Mouse (Mus musculus): Measurements from ENCODE around the gene Mab21l3. TPM values are rescaled to one million over a fixed set of nuclear protein-coding genes. Genes with fewer than 3 reads are reported as not detected.

The Mab21l3 gene
- polyA plus RNA-seq, 1 experiment from 2014 or later: 0.55 TPM

- peaks cover 2% of the 10 kb centered on the region; the same call in 1 of the 2 replicates for H3K4me1 ChIP-seq
- no peak overlapping the region for H3K9ac ChIP-seq
- no peak overlapping the region for H3K27ac ChIP-seq
- no peaks in the 10 kb centered on the region for H3K27me3 ChIP-seq
- no peaks in the 10 kb centered on the region for H3K9me3 ChIP-seq
- WGBS: 59% methylated on average over 10 of the region's 10 CpGs
- no peak overlapping the region for H3K4me3 ChIP-seq
- H3K4me2 ChIP-seq: no peak overlapping the region
- no peaks in the 10 kb centered on the region for H3K36me3 ChIP-seq
- peak; percentile 68; the same call in 1 of the 2 replicates for ATAC-seq (ENCODE audit: borderline replicate concordance, extremely low read depth, low FRiP score, low TSS enrichment)
These were observed 36.3 kb downstream of the Mab21l3 start for GRCm38 (mm10) chr3:101812341-101812962.

- H3K4me2 ChIP-seq: no peak overlapping the region
- 63% methylated on average over 4 of the region's 4 CpGs for WGBS
- H3K9ac ChIP-seq: no peak overlapping the region
- H3K27ac ChIP-seq: no peak overlapping the region
- ATAC-seq (ENCODE audit: borderline replicate concordance, extremely low read depth, low FRiP score, low TSS enrichment): no peak
- peaks cover 7% of the 10 kb centered on the region for H3K4me1 ChIP-seq
- peaks cover 3% of the 10 kb centered on the region; the same call in 1 of the 2 replicates for H3K27me3 ChIP-seq
- H3K36me3 ChIP-seq: no peaks in the 10 kb centered on the region
- H3K4me3 ChIP-seq: no peak overlapping the region
- H3K9me3 ChIP-seq: no peaks in the 10 kb centered on the region
These were observed 36.8 kb downstream of the Mab21l3 start for GRCm38 (mm10) chr3:101811931-101812330.

- ATAC-seq (ENCODE audit: borderline replicate concordance, extremely low read depth, low FRiP score, low TSS enrichment): no peak
- peaks cover 39% of the 10 kb centered on the region for H3K4me1 ChIP-seq
- no peak overlapping the region for H3K9ac ChIP-seq
- no peaks in the 10 kb centered on the region for H3K9me3 ChIP-seq
- no peak overlapping the region for H3K27ac ChIP-seq
- 81% methylated on average over 6 of the region's 6 CpGs for WGBS
- no peak overlapping the region for H3K4me3 ChIP-seq
- H3K36me3 ChIP-seq: no peaks in the 10 kb centered on the region
- peaks cover 3% of the 10 kb centered on the region; the same call in 1 of the 2 replicates for H3K27me3 ChIP-seq
- no peak overlapping the region for H3K4me2 ChIP-seq
These were observed 41.1 kb downstream of the Mab21l3 start for GRCm38 (mm10) chr3:101807646-101808045.

GRCm38 (mm10) chr3:101806941-101807340 is 41.8 kb downstream of the Mab21l3 start:
- Histone ChIP-seq H3K27me3 (peaks cover 3% of the 10 kb centered on the region; the same call in 1 of the 2 replicates), H3K4me3 (no peak overlapping the region), H3K36me3 (no peaks in the 10 kb centered on the region), H3K27ac (peak overlapping the region; percentile 42), H3K9me3 (no peaks in the 10 kb centered on the region), H3K4me2 (peak overlapping the region; percentile 16), H3K4me1 (peaks cover 39% of the 10 kb centered on the region), H3K9ac (no peak overlapping the region; the same call in 1 of the 2 replicates)
- ATAC-seq (ENCODE audit: borderline replicate concordance, extremely low read depth, low FRiP score, low TSS enrichment): peak; percentile 64; the same call in 1 of the 2 replicates
- 20% methylated on average over 4 of the region's 4 CpGs for WGBS

- 2% methylated on average over 16 of the region's 16 CpGs for WGBS
These were observed 42.6 kb downstream of the Mab21l3 start for GRCm38 (mm10) chr3:101806149-101806548.

GRCm38 (mm10) chr3:101805562-101806004 is 43.2 kb downstream of the Mab21l3 start:
- Histone ChIP-seq H3K27ac (no peak overlapping the region), H3K36me3 (no peaks in the 10 kb centered on the region), H3K9ac (no peak overlapping the region), H3K27me3 (peaks cover 3% of the 10 kb centered on the region; the same call in 1 of the 2 replicates), H3K4me2 (peak overlapping the region; percentile 39; the same call in 1 of the 2 replicates), H3K4me3 (no peak overlapping the region), H3K9me3 (no peaks in the 10 kb centered on the region), H3K4me1 (peaks cover 45% of the 10 kb centered on the region)
- no peak for ATAC-seq (ENCODE audit: borderline replicate concordance, extremely low read depth, low FRiP score, low TSS enrichment)
- 23% methylated on average over 13 of the region's 13 CpGs for WGBS

More at GRCm38 (mm10) chr3:101806149-101806548, 42.6 kb downstream of the Mab21l3 start:
- Histone ChIP-seq H3K4me2 (peak overlapping the region; percentile 39), H3K4me1 (peaks cover 45% of the 10 kb centered on the region), H3K4me3 (no peak overlapping the region), H3K27ac (0 out of 2 replicates have a peak overlapping the region, but pooled peaks have one; percentile 42), H3K36me3 (no peaks in the 10 kb centered on the region), H3K27me3 (peaks cover 3% of the 10 kb centered on the region; the same call in 1 of the 2 replicates), H3K9ac (peak overlapping the region; percentile 20; the same call in 1 of the 2 replicates), H3K9me3 (no peaks in the 10 kb centered on the region)
- peak; percentile 81 for ATAC-seq (ENCODE audit: borderline replicate concordance, extremely low read depth, low FRiP score, low TSS enrichment)

GRCm38 (mm10) chr3:101804971-101805561 is 43.7 kb downstream of the Mab21l3 start:
- no peak for ATAC-seq (ENCODE audit: borderline replicate concordance, extremely low read depth, low FRiP score, low TSS enrichment)
- no peak overlapping the region for H3K4me3 ChIP-seq
- WGBS: 62% methylated on average over 11 of the region's 11 CpGs
- H3K27me3 ChIP-seq: peaks cover 3% of the 10 kb centered on the region; the same call in 1 of the 2 replicates
- H3K4me1 ChIP-seq: peaks cover 45% of the 10 kb centered on the region
- no peaks in the 10 kb centered on the region for H3K9me3 ChIP-seq
- H3K9ac ChIP-seq: no peak overlapping the region
- H3K36me3 ChIP-seq: no peaks in the 10 kb centered on the region
- no peak overlapping the region; the same call in 1 of the 2 replicates for H3K27ac ChIP-seq
- H3K4me2 ChIP-seq: no peak overlapping the region

GRCm38 (mm10) chr3:101804331-101804730 is 44.4 kb downstream of the Mab21l3 start:
- H3K9me3 ChIP-seq: no peaks in the 10 kb centered on the region
- H3K4me1 ChIP-seq: peaks cover 53% of the 10 kb centered on the region
- no peak overlapping the region for H3K4me2 ChIP-seq
- no peak overlapping the region for H3K9ac ChIP-seq
- no peaks in the 10 kb centered on the region for H3K36me3 ChIP-seq
- no peak for ATAC-seq (ENCODE audit: borderline replicate concordance, extremely low read depth, low FRiP score, low TSS enrichment)
- no peak overlapping the region; the same call in 1 of the 2 replicates for H3K27ac ChIP-seq
- WGBS: 29% methylated on average over 6 of the region's 6 CpGs
- H3K4me3 ChIP-seq: no peak overlapping the region
- peaks cover 3% of the 10 kb centered on the region; the same call in 1 of the 2 replicates for H3K27me3 ChIP-seq

GRCm38 (mm10) chr3:101803764-101804163 is 45.0 kb downstream of the Mab21l3 start:
- H3K36me3 ChIP-seq: no peaks in the 10 kb centered on the region
- no peak overlapping the region for H3K9ac ChIP-seq
- 52% methylated on average over 6 of the region's 6 CpGs for WGBS
- peaks cover 3% of the 10 kb centered on the region; the same call in 1 of the 2 replicates for H3K27me3 ChIP-seq
- no peak overlapping the region for H3K27ac ChIP-seq
- ATAC-seq (ENCODE audit: borderline replicate concordance, extremely low read depth, low FRiP score, low TSS enrichment): no peak
- H3K4me2 ChIP-seq: no peak overlapping the region
- peaks cover 58% of the 10 kb centered on the region for H3K4me1 ChIP-seq
- no peaks in the 10 kb centered on the region for H3K9me3 ChIP-seq
- no peak overlapping the region for H3K4me3 ChIP-seq

- no peak for ATAC-seq (ENCODE audit: borderline replicate concordance, extremely low read depth, low FRiP score, low TSS enrichment)
- H3K27ac ChIP-seq: no peak overlapping the region
- H3K4me1 ChIP-seq: peaks cover 69% of the 10 kb centered on the region
- no peak overlapping the region for H3K9ac ChIP-seq
- H3K27me3 ChIP-seq: peaks cover 3% of the 10 kb centered on the region; the same call in 1 of the 2 replicates
- H3K4me2 ChIP-seq: no peak overlapping the region
- H3K36me3 ChIP-seq: no peaks in the 10 kb centered on the region
- H3K4me3 ChIP-seq: no peak overlapping the region
- H3K9me3 ChIP-seq: no peaks in the 10 kb centered on the region
- WGBS: 67% methylated on average over 6 of the region's 6 CpGs
These were observed 46.0 kb downstream of the Mab21l3 start for GRCm38 (mm10) chr3:101802746-101803145.

GRCm38 (mm10) chr3:101800596-101801018 is 48.2 kb downstream of the Mab21l3 start:
- no peak for ATAC-seq (ENCODE audit: borderline replicate concordance, extremely low read depth, low FRiP score, low TSS enrichment)
- no peaks in the 10 kb centered on the region for H3K27me3 ChIP-seq
- H3K36me3 ChIP-seq: no peaks in the 10 kb centered on the region
- H3K4me3 ChIP-seq: no peak overlapping the region
- no peak overlapping the region for H3K27ac ChIP-seq
- H3K4me2 ChIP-seq: no peak overlapping the region
- no peak overlapping the region for H3K9ac ChIP-seq
- H3K4me1 ChIP-seq: peaks cover 66% of the 10 kb centered on the region
- no peaks in the 10 kb centered on the region for H3K9me3 ChIP-seq
- 57% methylated on average over 11 of the region's 11 CpGs for WGBS

Data from lung, embryonic 15.5 days (tissue).